Mouse (Mus musculus): Measurements from ENCODE around the gene Lpcat4. TPM values are rescaled to one million over a fixed set of nuclear protein-coding genes. Genes with fewer than 3 reads are reported as not detected.

Gene Lpcat4
- total and polyA plus RNA-seq, 3 experiments: 12.3 to 75.2 (median 17.2) TPM

- TF ChIP-seq E2F4 (IDR thresholded peaks at IDR 0.05; ENCODE audit: insufficient replicate concordance, low read depth, low read length) (no peak), TCF12 (IDR thresholded peaks at IDR 0.05; ENCODE audit: low read depth, low read length) (no peak), ZMIZ1 (IDR thresholded peaks at IDR 0.05; ENCODE audit: low read depth, low read length) (no peak), ZC3H11A (IDR thresholded peaks at IDR 0.05; ENCODE audit: low read depth, low read length) (no peak), SMC3 (IDR thresholded peaks at IDR 0.05; ENCODE audit: low read depth, low read length) (peak; percentile 68), CTCF (conservative IDR thresholded peaks at IDR 0.05 in 1 of 2, IDR thresholded peaks at IDR 0.05 in 1 of 2; ENCODE audit: low read depth in 2 of 2, low read length in 2 of 2) (peak; percentile 74 to 86), RCOR1 (conservative IDR thresholded peaks at IDR 0.05; ENCODE audit: low read depth, low read length) (no peak), JUND (conservative IDR thresholded peaks at IDR 0.05; ENCODE audit: low read depth, low read length) (no peak)
These were observed 23.3 kb upstream of the Lpcat4 start (continued) for GRCm38 (mm10) chr2:112215977-112216376.

GRCm38 (mm10) chr2:112217614-112218013 lies 21.7 kb upstream of the Lpcat4 start:
- dilution Hi-C loops (cut with MboI; ENCODE audit: extremely low pct_ligation_motif_present, extremely low pct_unique_long_range_greater_than_20kb, low sequenced_read_pairs): no loop called here
- Histone ChIP-seq H3K9me3 (replicated peaks; ENCODE audit: low read length) (no peaks in the 10 kb centered on the region), H3K27me3 (replicated peaks) (no peaks in the 10 kb centered on the region), H3K4me2 (ENCODE audit: insufficient read depth, low read depth, poor library complexity, severe bottlenecking) (peak overlapping the region; percentile 44; the same call in 1 of the 2 replicates), H3K9ac (ENCODE audit: insufficient read depth, low read depth) (no peak overlapping the region), H3K27ac (ENCODE audit: insufficient read depth, low read depth) (no peak overlapping the region), H3K4me3 (replicated peaks in 1 of 3; ENCODE audit: low read depth in 2 of 3, low read length in 2 of 3, poor library complexity in 1 of 3) (no peak overlapping the region), H3K4me1 (ENCODE audit: control insufficient read depth in 1 of 2, insufficient read depth in 2 of 2) (peaks cover 2 to 5% of the 10 kb centered on the region in 2 experiments; a peak in 1 of 4 replicates), H3K79me2 (replicated peaks; ENCODE audit: control insufficient read depth, extremely low read depth, insufficient read depth, poor library complexity, severe bottlenecking) (no peaks in the 10 kb centered on the region), H3K36me3 (replicated peaks in 1 of 2; ENCODE audit: control insufficient read depth in 1 of 2, insufficient read depth in 1 of 2, low read length in 1 of 2) (no peaks in the 10 kb centered on the region)
- in situ Hi-C loops (cut with MboI; ENCODE audit: low pct_ligation_motif_present, low pct_unique_long_range_greater_than_20kb, low sequenced_read_pairs): no loop called here
- no peak for DNase-seq (ENCODE audit: extremely low read depth)
- no peak for TF ChIP-seq TBP (conservative IDR thresholded peaks at IDR 0.05; ENCODE audit: low read depth, low read length)
- no peak for TF ChIP-seq PAX5 (IDR thresholded peaks at IDR 0.05; ENCODE audit: low read length)
- no peak for TF ChIP-seq NELFE (IDR thresholded peaks at IDR 0.05; ENCODE audit: low read depth, low read length)
- no peak for TF ChIP-seq CTCF (conservative IDR thresholded peaks at IDR 0.05 in 1 of 2, IDR thresholded peaks at IDR 0.05 in 1 of 2; ENCODE audit: low read depth in 2 of 2, low read length in 2 of 2)
- TF ChIP-seq IRF4 (IDR thresholded peaks at IDR 0.05; ENCODE audit: low read depth, low read length): no peak
- no peak for TF ChIP-seq ELF1 (IDR thresholded peaks at IDR 0.05; ENCODE audit: low read depth, low read length)
- TF ChIP-seq GABPA (IDR thresholded peaks at IDR 0.05; ENCODE audit: insufficient replicate concordance, low read depth, low read length): no peak
- TF ChIP-seq ETS1 (conservative IDR thresholded peaks at IDR 0.05; ENCODE audit: low read depth, low read length): no peak
- TF ChIP-seq USF2 (conservative IDR thresholded peaks at IDR 0.05; ENCODE audit: low read depth, low read length): no peak

GRCm38 (mm10) chr2:112220880-112221279 lies 18.4 kb upstream of the Lpcat4 start:
- in situ Hi-C loops (cut with MboI; ENCODE audit: low pct_ligation_motif_present, low pct_unique_long_range_greater_than_20kb, low sequenced_read_pairs): no loop called here
- no peak overlapping the region for H3K27ac ChIP-seq (ENCODE audit: insufficient read depth, low read depth)
- H3K27me3 ChIP-seq (replicated peaks): no peaks in the 10 kb centered on the region
- H3K79me2 ChIP-seq (replicated peaks; ENCODE audit: control insufficient read depth, extremely low read depth, insufficient read depth, poor library complexity, severe bottlenecking): no peaks in the 10 kb centered on the region
- H3K4me2 ChIP-seq (ENCODE audit: insufficient read depth, low read depth, poor library complexity, severe bottlenecking): no peak overlapping the region
- H3K4me1 ChIP-seq (ENCODE audit: control insufficient read depth in 1 of 2, insufficient read depth in 2 of 2): 0 out of 4 replicates have a peak, but pooled peaks cover 0 to 2% of the 10 kb centered on the region in 2 experiments
- H3K9ac ChIP-seq (ENCODE audit: insufficient read depth, low read depth): no peak overlapping the region
- TF ChIP-seq GABPA (IDR thresholded peaks at IDR 0.05; ENCODE audit: insufficient replicate concordance, low read depth, low read length): no peak
- TF ChIP-seq E2F4 (IDR thresholded peaks at IDR 0.05; ENCODE audit: insufficient replicate concordance, low read depth, low read length): no peak
- TF ChIP-seq SMC3 (IDR thresholded peaks at IDR 0.05; ENCODE audit: low read depth, low read length): no peak
- TF ChIP-seq JUN (IDR thresholded peaks at IDR 0.05; ENCODE audit: insufficient read depth, low read depth, low read length): no peak
- H3K9me3 ChIP-seq (replicated peaks; ENCODE audit: low read length): no peaks in the 10 kb centered on the region
- no peak overlapping the region for H3K4me3 ChIP-seq (replicated peaks in 1 of 3; ENCODE audit: low read depth in 2 of 3, low read length in 2 of 3, poor library complexity in 1 of 3)
- H3K36me3 ChIP-seq (replicated peaks in 1 of 2; ENCODE audit: control insufficient read depth in 1 of 2, insufficient read depth in 1 of 2, low read length in 1 of 2): no peaks in the 10 kb centered on the region
- dilution Hi-C loops (cut with MboI; ENCODE audit: extremely low pct_ligation_motif_present, extremely low pct_unique_long_range_greater_than_20kb, low sequenced_read_pairs): no loop called here
- no peak for DNase-seq (ENCODE audit: extremely low read depth)

Data from CH12.LX (cell line).